Mouse (Mus musculus) stomach, postnatal 0 days (tissue): ENCODE measurements at regions not wholly inside any gene's neighbourhood (a gene's known extent, or its start where the extent isn't known, plus 50 kb on each side); places are given as distances from the start of the nearest gene placed in this dataset.

Experiments
- CTCF ChIP-seq: IDR thresholded peaks from 2 replicates; pipeline ENCODE4 v1.5.1; 2016; ENCODE audit warnings: antibody characterized with exemption, low read depth, mild to moderate bottlenecking, moderate library complexity
- EP300 ChIP-seq: optimal IDR thresholded peaks from 2 replicates; pipeline ENCODE3; 2016; ENCODE audit warnings: antibody characterized with exemption

GRCm38 (mm10) chr3:101194725-101195124 is 84.6 kb upstream of the Ptgfrn start:
- TF ChIP-seq CTCF (no peak), EP300 (no peak)
